Mouse (Mus musculus): ENCODE data around the gene Commd8. TPM values are rescaled to one million over a fixed set of nuclear protein-coding genes. Genes with fewer than 3 reads are reported as not detected.

Gene Commd8
- polyA plus RNA-seq, 1 experiment = 88.9 TPM

DNA sequence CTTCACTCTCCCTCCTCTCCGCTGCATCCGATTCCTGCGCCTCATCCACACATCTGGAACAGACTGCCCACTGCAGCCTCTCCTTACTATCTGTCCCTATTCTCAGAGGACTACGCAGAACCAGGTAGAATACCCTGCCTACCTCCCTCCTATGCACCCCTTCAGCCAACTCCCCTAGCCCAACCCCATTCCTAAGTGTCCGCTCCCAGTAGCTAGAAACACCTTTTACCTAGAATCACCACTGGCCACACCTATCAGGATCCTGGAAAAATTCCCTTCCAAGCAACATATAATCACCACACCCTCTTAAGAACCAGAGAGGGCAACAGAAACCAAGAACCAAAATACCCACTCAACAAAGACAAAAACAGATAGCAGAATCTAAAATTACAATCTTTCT lies 17.1 kb downstream of the Commd8 start:
- TF ChIP-seq CTCF (IDR thresholded peaks at IDR 0.05; ENCODE audit: low read depth, low read length) = no peak
- TF ChIP-seq POLR2A (IDR thresholded peaks at IDR 0.05; ENCODE audit: insufficient read depth, low read length) = no peak
- no peak for TF ChIP-seq EP300 (IDR thresholded peaks at IDR 0.05; ENCODE audit: insufficient read depth, low read depth, low read length)
- Histone ChIP-seq H3K9ac (ENCODE audit: low read depth, poor library complexity, severe bottlenecking) (no peak overlapping the region), H3K9me3 (replicated peaks; ENCODE audit: control insufficient read depth, insufficient read depth, low read length, poor library complexity, severe bottlenecking) (no peaks in the 10 kb centered on the region), H3K27me3 (ENCODE audit: control insufficient read depth, insufficient read depth, low read length, poor library complexity, severe bottlenecking) (no peaks in the 10 kb centered on the region), H3K36me3 (ENCODE audit: control insufficient read depth, insufficient read depth, low read length, poor library complexity, severe bottlenecking) (no peaks in the 10 kb centered on the region), H3K4me1 (ENCODE audit: control insufficient read depth, insufficient read depth, low read length) (no peaks in the 10 kb centered on the region), H3K27ac (ENCODE audit: insufficient read depth, low read length) (no peak overlapping the region), H3K4me3 (ENCODE audit: low read depth, low read length) (no peak overlapping the region)

DNA sequence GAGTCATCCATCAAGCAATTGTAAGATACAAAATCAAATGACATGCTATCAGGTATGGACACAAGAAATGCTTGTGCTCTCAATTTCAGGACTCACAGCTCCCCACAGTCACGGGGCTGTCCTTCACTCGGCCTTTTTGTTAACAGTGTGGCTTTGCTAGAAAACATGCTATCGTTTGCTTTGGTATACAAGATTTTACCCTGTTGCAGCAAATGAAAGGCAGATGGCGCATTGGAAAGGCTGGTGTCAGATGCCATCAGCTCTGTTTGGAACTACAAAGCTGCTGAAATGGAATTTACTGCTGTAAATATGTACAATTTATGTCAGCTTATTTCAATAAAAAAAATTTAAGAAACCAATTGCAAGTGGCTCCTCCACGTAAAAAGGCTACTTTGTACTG lies 19.3 kb downstream of the Commd8 start:
- no peaks in the 10 kb centered on the region for H3K9me3 ChIP-seq (replicated peaks; ENCODE audit: control insufficient read depth, insufficient read depth, low read length, poor library complexity, severe bottlenecking)

DNA sequence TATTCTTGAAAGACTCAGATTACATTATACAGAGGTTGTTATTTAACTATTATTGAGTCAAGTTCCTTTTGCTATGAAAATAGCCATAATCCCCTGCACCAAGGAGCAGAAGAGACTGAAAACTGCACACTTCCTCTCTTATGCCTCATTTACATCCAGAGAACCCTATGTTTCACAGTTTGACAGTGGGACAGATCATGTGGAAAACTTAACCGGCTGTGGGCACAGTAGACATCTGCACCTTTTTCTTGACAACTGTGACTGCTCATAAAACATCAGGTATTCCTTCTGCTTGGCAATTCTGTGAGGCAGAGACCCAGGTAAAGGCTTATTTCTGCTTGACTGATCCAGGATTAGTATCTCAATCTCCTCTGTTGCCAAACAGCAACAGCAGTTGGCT lies 28.4 kb downstream of the Commd8 start:
- Histone ChIP-seq H3K4me1 (ENCODE audit: control insufficient read depth, insufficient read depth, low read length) (no peaks in the 10 kb centered on the region), H3K27me3 (ENCODE audit: control insufficient read depth, insufficient read depth, low read length, poor library complexity, severe bottlenecking) (no peaks in the 10 kb centered on the region), H3K4me3 (ENCODE audit: low read depth, low read length) (no peak overlapping the region), H3K9ac (ENCODE audit: low read depth, poor library complexity, severe bottlenecking) (no peak overlapping the region), H3K36me3 (ENCODE audit: control insufficient read depth, insufficient read depth, low read length, poor library complexity, severe bottlenecking) (no peaks in the 10 kb centered on the region), H3K9me3 (replicated peaks; ENCODE audit: control insufficient read depth, insufficient read depth, low read length, poor library complexity, severe bottlenecking) (no peaks in the 10 kb centered on the region), H3K27ac (ENCODE audit: insufficient read depth, low read length) (no peak overlapping the region)
- TF ChIP-seq EP300 (IDR thresholded peaks at IDR 0.05; ENCODE audit: insufficient read depth, low read depth, low read length) (no peak), CTCF (IDR thresholded peaks at IDR 0.05; ENCODE audit: low read depth, low read length) (no peak), POLR2A (IDR thresholded peaks at IDR 0.05; ENCODE audit: insufficient read depth, low read length) (no peak)

More for the DNA sequence above, 19.3 kb downstream of the Commd8 start:
- Histone ChIP-seq H3K27ac (ENCODE audit: insufficient read depth, low read length) (no peak overlapping the region), H3K4me3 (ENCODE audit: low read depth, low read length) (no peak overlapping the region), H3K9ac (ENCODE audit: low read depth, poor library complexity, severe bottlenecking) (no peak overlapping the region), H3K36me3 (ENCODE audit: control insufficient read depth, insufficient read depth, low read length, poor library complexity, severe bottlenecking) (no peaks in the 10 kb centered on the region), H3K27me3 (ENCODE audit: control insufficient read depth, insufficient read depth, low read length, poor library complexity, severe bottlenecking) (no peaks in the 10 kb centered on the region), H3K4me1 (ENCODE audit: control insufficient read depth, insufficient read depth, low read length) (no peaks in the 10 kb centered on the region)
- no peak for TF ChIP-seq POLR2A (IDR thresholded peaks at IDR 0.05; ENCODE audit: insufficient read depth, low read length)
- no peak for TF ChIP-seq EP300 (IDR thresholded peaks at IDR 0.05; ENCODE audit: insufficient read depth, low read depth, low read length)
- TF ChIP-seq CTCF (IDR thresholded peaks at IDR 0.05; ENCODE audit: low read depth, low read length) = no peak

DNA sequence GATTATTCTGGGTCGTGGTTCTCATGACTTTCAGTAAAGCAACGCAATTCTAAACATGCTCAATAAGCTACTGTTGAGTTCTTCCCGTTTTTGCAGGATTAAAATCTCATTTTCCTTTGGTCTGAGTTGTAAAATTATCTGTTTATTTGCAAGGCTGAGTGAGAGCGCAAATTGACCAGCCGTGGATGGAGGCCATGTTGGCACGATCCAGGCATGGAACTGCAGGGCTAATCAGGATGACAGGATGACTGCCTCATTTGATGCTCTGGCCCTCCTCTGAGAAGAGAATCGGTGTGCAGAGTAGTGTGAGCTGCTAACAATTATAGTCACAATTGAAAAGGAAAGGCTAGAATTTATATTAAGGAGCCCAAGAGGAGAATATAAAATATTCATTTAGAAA lies 29.7 kb downstream of the Commd8 start:
- no peak overlapping the region for H3K9ac ChIP-seq (ENCODE audit: low read depth, poor library complexity, severe bottlenecking)
- no peak overlapping the region for H3K27ac ChIP-seq (ENCODE audit: insufficient read depth, low read length)
- H3K4me1 ChIP-seq (ENCODE audit: control insufficient read depth, insufficient read depth, low read length) = no peaks in the 10 kb centered on the region
- TF ChIP-seq EP300 (IDR thresholded peaks at IDR 0.05; ENCODE audit: insufficient read depth, low read depth, low read length) (no peak), CTCF (IDR thresholded peaks at IDR 0.05; ENCODE audit: low read depth, low read length) (no peak)
- no peaks in the 10 kb centered on the region for H3K27me3 ChIP-seq (ENCODE audit: control insufficient read depth, insufficient read depth, low read length, poor library complexity, severe bottlenecking)
- H3K9me3 ChIP-seq (replicated peaks; ENCODE audit: control insufficient read depth, insufficient read depth, low read length, poor library complexity, severe bottlenecking) = no peaks in the 10 kb centered on the region
- H3K36me3 ChIP-seq (ENCODE audit: control insufficient read depth, insufficient read depth, low read length, poor library complexity, severe bottlenecking) = no peaks in the 10 kb centered on the region
- no peak overlapping the region for H3K4me3 ChIP-seq (ENCODE audit: low read depth, low read length)

DNA sequence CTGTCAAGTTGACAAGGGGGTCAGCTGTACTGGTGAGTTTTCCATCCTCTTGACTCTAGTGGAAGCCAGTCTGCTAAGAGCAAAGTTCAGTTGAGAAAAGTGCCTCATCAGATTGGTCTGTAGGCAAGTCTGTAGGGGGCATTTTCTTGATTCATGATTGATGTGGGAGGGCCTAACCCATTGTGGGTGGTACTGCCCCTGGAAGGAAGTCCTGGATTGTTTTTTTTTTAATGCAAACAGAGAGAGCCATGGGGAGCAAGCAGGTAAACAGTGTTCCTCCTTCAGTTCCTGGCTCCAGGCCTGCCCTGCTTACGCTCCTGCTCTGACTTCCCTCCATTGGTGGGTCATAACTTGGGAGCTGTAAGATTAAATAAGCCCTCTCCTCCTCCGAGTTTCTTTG lies 34.1 kb downstream of the Commd8 start:
- Histone ChIP-seq H3K4me3 (ENCODE audit: low read depth, low read length) (no peak overlapping the region), H3K9me3 (replicated peaks; ENCODE audit: control insufficient read depth, insufficient read depth, low read length, poor library complexity, severe bottlenecking) (no peaks in the 10 kb centered on the region), H3K27me3 (ENCODE audit: control insufficient read depth, insufficient read depth, low read length, poor library complexity, severe bottlenecking) (no peaks in the 10 kb centered on the region), H3K9ac (ENCODE audit: low read depth, poor library complexity, severe bottlenecking) (no peak overlapping the region), H3K36me3 (ENCODE audit: control insufficient read depth, insufficient read depth, low read length, poor library complexity, severe bottlenecking) (no peaks in the 10 kb centered on the region), H3K27ac (ENCODE audit: insufficient read depth, low read length) (peak overlapping the region; percentile 58), H3K4me1 (ENCODE audit: control insufficient read depth, insufficient read depth, low read length) (no peaks in the 10 kb centered on the region)
- TF ChIP-seq CTCF (IDR thresholded peaks at IDR 0.05; ENCODE audit: low read depth, low read length) = no peak
- 0 out of 2 replicates have a peak, but pooled peaks have one; percentile 36 for TF ChIP-seq EP300 (IDR thresholded peaks at IDR 0.05; ENCODE audit: insufficient read depth, low read depth, low read length)
- no peak for TF ChIP-seq POLR2A (IDR thresholded peaks at IDR 0.05; ENCODE audit: insufficient read depth, low read length)

DNA sequence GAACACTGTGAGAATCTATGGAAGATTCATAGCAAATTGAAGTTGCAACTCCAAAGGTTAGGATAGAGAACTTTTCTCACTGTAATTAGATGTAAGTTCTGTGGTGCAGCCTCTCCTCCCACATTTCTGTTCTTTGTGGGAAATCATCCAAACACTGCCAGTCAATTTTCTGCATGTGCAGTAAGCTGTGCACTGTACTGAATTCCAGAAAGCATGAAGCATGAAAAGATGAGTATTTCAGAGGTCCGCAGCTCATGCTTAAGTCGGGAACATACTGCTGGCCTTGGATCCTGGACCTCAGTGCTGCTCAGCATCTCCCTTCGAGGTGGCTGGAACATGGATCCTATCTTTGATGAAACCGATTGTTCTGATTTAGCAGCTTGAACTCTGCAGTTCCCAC lies 41.3 kb downstream of the Commd8 start:
- Histone ChIP-seq H3K4me3 (ENCODE audit: low read depth, low read length) (no peak overlapping the region), H3K36me3 (ENCODE audit: control insufficient read depth, insufficient read depth, low read length, poor library complexity, severe bottlenecking) (no peaks in the 10 kb centered on the region), H3K9me3 (replicated peaks; ENCODE audit: control insufficient read depth, insufficient read depth, low read length, poor library complexity, severe bottlenecking) (no peaks in the 10 kb centered on the region), H3K4me1 (ENCODE audit: control insufficient read depth, insufficient read depth, low read length) (no peaks in the 10 kb centered on the region), H3K27ac (ENCODE audit: insufficient read depth, low read length) (no peak overlapping the region), H3K9ac (ENCODE audit: low read depth, poor library complexity, severe bottlenecking) (no peak overlapping the region), H3K27me3 (ENCODE audit: control insufficient read depth, insufficient read depth, low read length, poor library complexity, severe bottlenecking) (no peaks in the 10 kb centered on the region)
- TF ChIP-seq CTCF (IDR thresholded peaks at IDR 0.05; ENCODE audit: low read depth, low read length) = no peak
- TF ChIP-seq POLR2A (IDR thresholded peaks at IDR 0.05; ENCODE audit: insufficient read depth, low read length) = no peak
- no peak for TF ChIP-seq EP300 (IDR thresholded peaks at IDR 0.05; ENCODE audit: insufficient read depth, low read depth, low read length)
